Comparison of ENCODE assay signal across 8 mouse cellular contexts in the genomic region with DNA sequence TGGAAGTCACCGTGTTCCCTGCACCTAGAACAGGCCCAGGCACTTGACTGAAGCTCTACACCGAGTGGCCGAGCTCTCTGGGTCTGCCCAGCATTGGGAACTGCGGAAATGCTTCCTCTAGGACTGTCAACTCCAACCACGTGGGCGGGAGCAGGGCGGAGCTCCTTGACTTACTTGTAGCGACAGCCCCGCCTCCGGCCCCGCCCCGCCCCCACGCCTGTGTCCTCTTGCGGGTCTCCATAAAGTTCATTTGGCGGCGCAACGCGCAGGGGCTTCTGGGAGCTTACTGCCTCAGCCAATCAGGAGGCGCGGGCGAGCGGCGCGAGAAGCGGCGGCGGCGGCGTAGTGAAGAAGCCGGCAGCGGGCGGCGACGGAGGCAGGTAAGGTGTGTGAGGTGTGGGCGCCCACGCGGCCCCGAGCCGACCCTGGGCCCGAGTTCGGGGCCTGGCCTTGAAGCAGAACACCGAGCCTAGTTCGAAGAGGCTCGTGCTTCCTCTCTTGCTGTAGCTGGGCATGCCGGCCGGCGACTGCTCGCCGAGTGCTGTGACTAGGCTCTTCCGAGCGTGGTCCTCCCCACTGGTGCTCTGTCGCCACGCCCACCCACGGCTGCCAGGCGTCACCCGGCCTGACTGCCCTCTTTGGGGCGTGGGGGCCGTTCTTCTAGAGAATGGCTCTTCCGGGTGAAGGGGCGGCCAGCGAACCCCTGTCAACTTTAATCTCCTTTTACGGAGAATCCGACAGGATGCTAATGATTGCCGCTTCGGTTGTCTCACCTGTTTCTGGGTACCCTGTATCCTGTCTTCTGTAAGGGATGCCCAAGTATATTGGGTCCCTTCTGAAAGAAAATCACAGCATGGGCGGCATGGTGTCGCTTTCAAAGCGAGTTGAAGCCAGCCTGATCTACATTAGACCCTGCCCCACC. TPM values are rescaled to one million over a fixed set of nuclear protein-coding genes. Genes with fewer than 3 reads are reported as not detected.
DNase-seq lines count a peak whose midpoint lies in the region; ATAC-seq and TF ChIP-seq lines count a peak whose summit lies in the region.

Nup93 (plus strand) TSS at position 313 of the 922 bp plus-strand sequence.

- peak within 1 kb of the TSS; percentile 23; the same call in 1 of the 2 replicates for H3K27ac ChIP-seq in embryonic facial prominence, embryonic 13.5 days
- peak within 1 kb of the TSS; percentile 5; the same call in 1 of the 2 replicates for H3K27ac ChIP-seq in kidney, adult 2 months (ENCODE audit: insufficient read depth, low read depth, low read length)
- H3K27ac ChIP-seq in limb, embryonic 12.5 days = 0 out of 2 replicates have a peak within 1 kb of the TSS, but pooled peaks have one; percentile 47
- H3K27ac ChIP-seq in midbrain, embryonic 15.5 days = peak within 1 kb of the TSS; percentile 80
- H3K27ac ChIP-seq in spleen, adult 2 months (ENCODE audit: insufficient read depth, low read length) = peak within 1 kb of the TSS; percentile 76

- peak within 1 kb of the TSS; percentile 92 for H3K4me2 ChIP-seq in embryonic facial prominence, embryonic 13.5 days
- H3K4me2 ChIP-seq in limb, embryonic 12.5 days = peak within 1 kb of the TSS; percentile 65
- peak within 1 kb of the TSS; percentile 90 for H3K4me2 ChIP-seq in midbrain, embryonic 15.5 days

- peak within 1 kb of the TSS; percentile 86 for H3K9ac ChIP-seq in embryonic facial prominence, embryonic 13.5 days
- peak within 1 kb of the TSS; percentile 57 for H3K9ac ChIP-seq in limb, embryonic 12.5 days (replicated peaks)
- H3K9ac ChIP-seq in midbrain, embryonic 15.5 days = peak within 1 kb of the TSS; percentile 88

- TF ChIP-seq POLR2A in kidney, adult 2 months (IDR thresholded peaks at IDR 0.05; ENCODE audit: low read depth, low read length) = peak; percentile 67
- 0 out of 2 replicates have a peak, but pooled peaks have one; percentile 21 for TF ChIP-seq POLR2A in spleen, adult 2 months (IDR thresholded peaks at IDR 0.05; ENCODE audit: low read depth, low read length)

- peak; percentile 99 for DNase-seq in 3134 (ENCODE audit: extremely low read depth, insufficient read length, low spot score)
- DNase-seq in adrenal gland, postnatal 36 days = peak; percentile 98 to 99
- peak; percentile 98 to 99 for DNase-seq in heart, adult 18-20 months
- peak; percentile 100 for DNase-seq in kidney, adult 2 months
- peak; percentile 87 to 93 for DNase-seq in spleen, adult 2 months (ENCODE audit: low read depth in 1 of 2, low spot score in 2 of 2)

- H3K4me1 ChIP-seq in embryonic facial prominence, embryonic 13.5 days = peaks cover 22% of the 10 kb centered on the region
- H3K4me1 ChIP-seq in kidney, adult 2 months (ENCODE audit: control insufficient read depth, insufficient read depth, low read length) = no peaks in the 10 kb centered on the region
- peaks cover 15% of the 10 kb centered on the region for H3K4me1 ChIP-seq in limb, embryonic 12.5 days (replicated peaks)
- H3K4me1 ChIP-seq in midbrain, embryonic 15.5 days = peaks cover 23% of the 10 kb centered on the region
- H3K4me1 ChIP-seq in spleen, adult 2 months (ENCODE audit: control insufficient read depth, insufficient read depth, insufficient read length) = peaks cover 3% of the 10 kb centered on the region; the same call in 1 of the 2 replicates

- under 1% methylated on average over 68 of the region's 68 CpGs for whole genome bisulfite sequencing in embryonic facial prominence, embryonic 13.5 days
- WGBS in kidney, adult 2 months = under 1% methylated on average over 68 of the region's 68 CpGs
- WGBS in limb, embryonic 12.5 days = under 1% methylated on average over 68 of the region's 68 CpGs
- under 1% methylated on average over 68 of the region's 68 CpGs for WGBS in midbrain, embryonic 15.5 days
- WGBS in spleen, adult 2 months = under 1% methylated on average over 61 of the region's 68 CpGs

- ATAC-seq in embryonic facial prominence, embryonic 13.5 days (ENCODE audit: insufficient number of reproducible peaks, insufficient read depth, low FRiP score, low TSS enrichment, low read depth) = peak; percentile 93
- ATAC-seq in limb, embryonic 12.5 days (ENCODE audit: insufficient number of reproducible peaks, insufficient read depth, low FRiP score, low TSS enrichment, low read depth) = peak; percentile 97
- ATAC-seq in midbrain, embryonic 15.5 days (replicated peaks) = peak; percentile 96

- peak within 1 kb of the TSS; percentile 82 for H3K4me3 ChIP-seq in embryonic facial prominence, embryonic 13.5 days
- peak within 1 kb of the TSS; percentile 76 for H3K4me3 ChIP-seq in kidney, adult 2 months (ENCODE audit: insufficient read depth, low read depth, low read length)
- peak within 1 kb of the TSS; percentile 77 for H3K4me3 ChIP-seq in limb, embryonic 12.5 days (replicated peaks)
- peak within 1 kb of the TSS; percentile 97 for H3K4me3 ChIP-seq in midbrain, embryonic 15.5 days
- H3K4me3 ChIP-seq in spleen, adult 2 months (ENCODE audit: extremely low read depth, insufficient read depth, insufficient read length) = peak within 1 kb of the TSS; percentile 96

- TF ChIP-seq CTCF in kidney, adult 2 months (conservative IDR thresholded peaks at IDR 0.05; ENCODE audit: insufficient read depth, insufficient read length, low read depth, low read length) = no peak
- TF ChIP-seq CTCF in spleen, adult 2 months (IDR thresholded peaks at IDR 0.05; ENCODE audit: extremely low read depth, insufficient read depth, insufficient read length, insufficient replicate concordance) = no peak

- no peaks in the 10 kb centered on the region for H3K9me3 ChIP-seq in embryonic facial prominence, embryonic 13.5 days
- H3K9me3 ChIP-seq in limb, embryonic 12.5 days = no peaks in the 10 kb centered on the region
- H3K9me3 ChIP-seq in midbrain, embryonic 15.5 days = no peaks in the 10 kb centered on the region

- H3K27me3 ChIP-seq in embryonic facial prominence, embryonic 13.5 days = no peaks in the 10 kb centered on the region
- H3K27me3 ChIP-seq in kidney, adult 2 months (replicated peaks; ENCODE audit: control insufficient read depth, insufficient read depth, low read length) = no peaks in the 10 kb centered on the region
- H3K27me3 ChIP-seq in limb, embryonic 12.5 days = no peaks in the 10 kb centered on the region
- no peaks in the 10 kb centered on the region; the same call in 1 of the 2 replicates for H3K27me3 ChIP-seq in midbrain, embryonic 15.5 days (replicated peaks)
- no peaks in the 10 kb centered on the region for H3K27me3 ChIP-seq in spleen, adult 2 months (ENCODE audit: control insufficient read depth, insufficient read depth, low read length)

- no peaks in the 10 kb centered on the region for H3K36me3 ChIP-seq in embryonic facial prominence, embryonic 13.5 days
- H3K36me3 ChIP-seq in kidney, adult 2 months (ENCODE audit: control insufficient read depth, insufficient read depth, low read length) = no peaks in the 10 kb centered on the region
- no peaks in the 10 kb centered on the region for H3K36me3 ChIP-seq in limb, embryonic 12.5 days
- H3K36me3 ChIP-seq in midbrain, embryonic 15.5 days (replicated peaks) = no peaks in the 10 kb centered on the region
- no peaks in the 10 kb centered on the region for H3K36me3 ChIP-seq in spleen, adult 2 months (ENCODE audit: control insufficient read depth, insufficient read depth, low read length)

RNA-seq across cellular contexts. Expression of gene Nup93, which starts in this region (rescaled TPM):
- total RNA-seq in adrenal gland, postnatal 36 days (2021) = 10 to 100 TPM; 15.7 to 16.1 TPM
- polyA plus RNA-seq in embryonic facial prominence, embryonic 13.5 days (2015; fragmentation: Nextera tagmentation; extraction: Ambion mirVana) = 87.1 and 88.8 TPM in 2 replicates
- 10 to 100 TPM; 15.6 to 16.2 TPM for total RNA-seq in heart, adult 18-20 months (2021)
- polyA plus RNA-seq in kidney, adult 2 months (2012; rRNA removed) = 11.2 and 11.9 TPM in 2 replicates
- 114 TPM in 2 replicates for polyA plus RNA-seq in limb, embryonic 12.5 days (2016; fragmentation: Nextera tagmentation; extraction: Ambion mirVana)
- polyA plus RNA-seq in midbrain, embryonic 15.5 days (2015; fragmentation: Nextera tagmentation; extraction: Ambion mirVana) = 61.1 and 63.4 TPM in 2 replicates
- 12.8 and 13.2 TPM in 2 replicates for polyA plus RNA-seq in spleen, adult 2 months (2012; rRNA removed)

Comparison
In these comparisons a context has a peak if more than half of its experiments do, and no peak if none do; other contexts are left out.
1. Peak in every context shown above with its lines: DNase-seq, ATAC-seq, H3K4me3 ChIP-seq and H3K27ac ChIP-seq.
2. H3K27ac ChIP-seq: peak in every context shown above with its lines; median percentile 80 in midbrain, embryonic 15.5 days; 76 in spleen, adult 2 months; 47 in limb, embryonic 12.5 days; 23 in embryonic facial prominence, embryonic 13.5 days; 5 in kidney, adult 2 months.